Comparison of ENCODE assay signal across 1 mouse cellular context in genomic region chr3:105891141-105891540, GRCm38 (mm10).
TF ChIP-seq lines count a peak whose summit lies in the region.

No protein-coding gene starts in this region.

TF ChIP-seq in MEL, 35 proteins besides CTCF, POLR2A, EP300 and RAD21 (continued from another document):
- TF ChIP-seq MEF2A (IDR thresholded peaks at IDR 0.05; ENCODE audit: extremely low read depth, insufficient replicate concordance, low read depth, low read length, poor library complexity, severe bottlenecking) (no peak), ELF1 (IDR thresholded peaks at IDR 0.05; ENCODE audit: low read depth, low read length) (no peak), GATA1 (IDR thresholded peaks at IDR 0.05; ENCODE audit: low read depth, low read length) (no peak), POLR2AphosphoS5 (IDR thresholded peaks at IDR 0.05; ENCODE audit: borderline replicate concordance, low read depth, low read length) (no peak)
